Mouse (Mus musculus): ENCODE results near the gene Osbpl11. TPM values are rescaled to one million over a fixed set of nuclear protein-coding genes. Genes with fewer than 3 reads are reported as not detected.
"Not testable (repeated sequence)": the region's sequence is repeated elsewhere in the genome, so short reads cannot be mapped to it uniquely, and the experiment has no call there.

The Osbpl11 gene
- total and polyA plus RNA-seq, 2 experiments from 2014 or later = 10.4 to 20.3 TPM

- Histone ChIP-seq H3K27me3 (ENCODE audit: control insufficient read depth, insufficient read depth, low read length) (no peaks in the 10 kb centered on the region), H3K9me3 (replicated peaks; ENCODE audit: control insufficient read depth, low read length) (no peaks in the 10 kb centered on the region), H3K4me2 (ENCODE audit: low read depth, low read length) (no peak overlapping the region), H3K9ac (replicated peaks; ENCODE audit: low read depth, low read length) (no peak overlapping the region), H3K4me1 (ENCODE audit: control insufficient read depth, insufficient read depth) (no peaks in the 10 kb centered on the region), H3K27ac (ENCODE audit: low read depth) (no peak overlapping the region), H3K36me3 (replicated peaks; ENCODE audit: control insufficient read depth, insufficient read depth, low read length) (no peaks in the 10 kb centered on the region), H3K4me3 (ENCODE audit: low read depth, low read length) (no peak overlapping the region)
- 84% methylated on average over 4 of the region's 4 CpGs for WGBS
- DNase-seq (ENCODE audit: low spot score) (no peak), ATAC-seq (ENCODE audit: insufficient read depth, low read depth) (no peak)
- no peak for TF ChIP-seq CTCF (IDR thresholded peaks at IDR 0.05; ENCODE audit: low read depth)
- no peak for TF ChIP-seq EP300 (IDR thresholded peaks at IDR 0.05; ENCODE audit: low read depth)
These were observed 36.7 kb upstream of the Osbpl11 start for GRCm38 (mm10) chr16:33148135-33148534.

- WGBS = 70% methylated on average over 9 of the region's 9 CpGs
- not testable (repeated sequence) for H3K36me3 ChIP-seq (replicated peaks; ENCODE audit: control insufficient read depth, insufficient read depth, low read length)
These were observed 34.0 kb upstream of the Osbpl11 start for GRCm38 (mm10) chr16:33150875-33151274.

DNA sequence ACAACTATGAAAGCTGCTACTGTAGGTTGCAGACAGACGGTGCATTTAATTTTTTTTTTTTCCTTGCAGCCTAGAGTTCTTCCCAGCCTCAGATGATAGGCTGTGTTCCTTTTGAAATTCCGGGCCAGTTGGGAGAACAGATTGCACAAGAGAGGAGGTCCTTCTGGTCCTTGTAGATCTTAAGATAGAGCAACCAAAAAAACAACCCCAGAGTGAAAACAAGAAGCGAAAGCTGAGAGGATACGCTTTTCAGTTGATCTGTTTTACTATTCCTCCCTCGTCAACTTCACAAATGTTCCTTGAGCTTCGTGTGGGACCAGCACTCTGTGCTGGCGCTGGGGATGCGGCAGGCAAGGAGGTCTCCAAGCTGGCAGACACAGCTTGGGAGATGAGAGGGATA lies 33.3 kb upstream of the Osbpl11 start:
- H3K27me3 ChIP-seq (ENCODE audit: control insufficient read depth, insufficient read depth, low read length) = no peaks in the 10 kb centered on the region
- WGBS = 67% methylated on average over 8 of the region's 8 CpGs
- H3K9ac ChIP-seq (replicated peaks; ENCODE audit: low read depth, low read length) = no peak overlapping the region
- ATAC-seq (ENCODE audit: insufficient read depth, low read depth) (no peak), DNase-seq (ENCODE audit: low spot score) (no peak)
- no peaks in the 10 kb centered on the region for H3K9me3 ChIP-seq (replicated peaks; ENCODE audit: control insufficient read depth, low read length)
- H3K4me1 ChIP-seq (ENCODE audit: control insufficient read depth, insufficient read depth) = no peaks in the 10 kb centered on the region
- H3K36me3 ChIP-seq (replicated peaks; ENCODE audit: control insufficient read depth, insufficient read depth, low read length) = no peaks in the 10 kb centered on the region
- TF ChIP-seq CTCF (IDR thresholded peaks at IDR 0.05; ENCODE audit: low read depth) (no peak), EP300 (IDR thresholded peaks at IDR 0.05; ENCODE audit: low read depth) (no peak)
- no peak overlapping the region for H3K27ac ChIP-seq (ENCODE audit: low read depth)
- no peak overlapping the region for H3K4me3 ChIP-seq (ENCODE audit: low read depth, low read length)
- H3K4me2 ChIP-seq (ENCODE audit: low read depth, low read length) = no peak overlapping the region

More at GRCm38 (mm10) chr16:33150875-33151274, 34.0 kb upstream of the Osbpl11 start:
- not testable (repeated sequence) for H3K27ac ChIP-seq (ENCODE audit: low read depth); H3K9me3 ChIP-seq (replicated peaks; ENCODE audit: control insufficient read depth, low read length); H3K4me2 ChIP-seq (ENCODE audit: low read depth, low read length); H3K4me1 ChIP-seq (ENCODE audit: control insufficient read depth, insufficient read depth); H3K4me3 ChIP-seq (ENCODE audit: low read depth, low read length); H3K27me3 ChIP-seq (ENCODE audit: control insufficient read depth, insufficient read depth, low read length); H3K9ac ChIP-seq (replicated peaks; ENCODE audit: low read depth, low read length); ATAC-seq (ENCODE audit: insufficient read depth, low read depth); DNase-seq (ENCODE audit: low spot score)

DNA sequence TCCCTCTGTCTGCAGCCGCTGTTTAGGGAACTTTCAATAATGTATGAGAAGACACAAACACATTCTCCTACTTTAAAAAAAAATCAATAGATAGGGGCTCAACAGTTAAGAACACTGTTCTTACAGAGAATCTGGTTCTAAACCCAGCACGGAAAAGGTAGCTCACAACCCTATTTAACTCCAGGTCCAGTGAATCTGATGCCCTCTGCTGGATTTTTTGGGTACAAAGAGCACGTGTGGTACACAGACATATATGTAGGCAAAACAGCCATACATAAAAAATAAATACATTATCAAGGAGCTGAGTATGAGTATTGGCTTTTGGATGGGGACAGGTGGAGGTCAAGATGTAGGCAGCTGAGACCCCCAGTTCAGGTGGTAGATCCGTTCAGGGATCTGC lies 29.9 kb upstream of the Osbpl11 start:
- WGBS = 42% methylated on average over 4 of the region's 4 CpGs
- no peak overlapping the region for H3K4me2 ChIP-seq (ENCODE audit: low read depth, low read length)
- no peaks in the 10 kb centered on the region for H3K27me3 ChIP-seq (ENCODE audit: control insufficient read depth, insufficient read depth, low read length)
- H3K9ac ChIP-seq (replicated peaks; ENCODE audit: low read depth, low read length) = no peak overlapping the region
- TF ChIP-seq CTCF (IDR thresholded peaks at IDR 0.05; ENCODE audit: low read depth) (peak; percentile 59), EP300 (IDR thresholded peaks at IDR 0.05; ENCODE audit: low read depth) (no peak)
- no peaks in the 10 kb centered on the region for H3K36me3 ChIP-seq (replicated peaks; ENCODE audit: control insufficient read depth, insufficient read depth, low read length)
- DNase-seq (ENCODE audit: low spot score) (peak; percentile 30), ATAC-seq (ENCODE audit: insufficient read depth, low read depth) (no peak)
- H3K4me1 ChIP-seq (ENCODE audit: control insufficient read depth, insufficient read depth) = no peaks in the 10 kb centered on the region
- H3K27ac ChIP-seq (ENCODE audit: low read depth) = no peak overlapping the region
- no peak overlapping the region for H3K4me3 ChIP-seq (ENCODE audit: low read depth, low read length)
- no peaks in the 10 kb centered on the region for H3K9me3 ChIP-seq (replicated peaks; ENCODE audit: control insufficient read depth, low read length)

DNA sequence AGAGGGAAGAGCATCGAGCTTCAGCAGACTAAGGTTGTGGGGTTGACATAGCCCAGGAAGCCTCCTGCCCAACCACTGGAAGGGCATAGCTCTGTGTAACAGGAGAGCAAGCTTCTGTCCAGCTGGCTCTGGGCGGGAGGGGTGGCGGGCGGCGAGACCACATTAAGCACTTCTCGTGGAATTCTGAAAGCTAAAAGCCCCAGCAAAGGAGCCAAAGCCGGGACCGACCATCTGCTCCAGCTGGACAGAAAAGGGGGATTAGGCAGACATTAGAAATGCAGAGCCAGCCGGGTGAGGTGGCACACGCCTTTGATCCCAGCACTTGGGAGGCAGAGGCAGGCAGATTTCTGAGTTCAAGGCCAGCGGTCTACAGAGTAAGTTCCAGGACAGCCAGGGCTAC lies 26.9 kb upstream of the Osbpl11 start:
- Histone ChIP-seq H3K27ac (ENCODE audit: low read depth) (no peak overlapping the region), H3K9ac (replicated peaks; ENCODE audit: low read depth, low read length) (no peak overlapping the region), H3K4me2 (ENCODE audit: low read depth, low read length) (no peak overlapping the region), H3K4me1 (ENCODE audit: control insufficient read depth, insufficient read depth) (no peaks in the 10 kb centered on the region), H3K4me3 (ENCODE audit: low read depth, low read length) (no peak overlapping the region), H3K36me3 (replicated peaks; ENCODE audit: control insufficient read depth, insufficient read depth, low read length) (no peaks in the 10 kb centered on the region), H3K9me3 (replicated peaks; ENCODE audit: control insufficient read depth, low read length) (0 out of 2 replicates have a peak, but pooled peaks cover 2% of the 10 kb centered on the region), H3K27me3 (ENCODE audit: control insufficient read depth, insufficient read depth, low read length) (no peaks in the 10 kb centered on the region)
- WGBS = 93% methylated on average over 11 of the region's 11 CpGs
- TF ChIP-seq EP300 (IDR thresholded peaks at IDR 0.05; ENCODE audit: low read depth) (no peak), CTCF (IDR thresholded peaks at IDR 0.05; ENCODE audit: low read depth) (no peak)
- ATAC-seq (ENCODE audit: insufficient read depth, low read depth) = no peak
- DNase-seq (ENCODE audit: low spot score) = no peak

DNA sequence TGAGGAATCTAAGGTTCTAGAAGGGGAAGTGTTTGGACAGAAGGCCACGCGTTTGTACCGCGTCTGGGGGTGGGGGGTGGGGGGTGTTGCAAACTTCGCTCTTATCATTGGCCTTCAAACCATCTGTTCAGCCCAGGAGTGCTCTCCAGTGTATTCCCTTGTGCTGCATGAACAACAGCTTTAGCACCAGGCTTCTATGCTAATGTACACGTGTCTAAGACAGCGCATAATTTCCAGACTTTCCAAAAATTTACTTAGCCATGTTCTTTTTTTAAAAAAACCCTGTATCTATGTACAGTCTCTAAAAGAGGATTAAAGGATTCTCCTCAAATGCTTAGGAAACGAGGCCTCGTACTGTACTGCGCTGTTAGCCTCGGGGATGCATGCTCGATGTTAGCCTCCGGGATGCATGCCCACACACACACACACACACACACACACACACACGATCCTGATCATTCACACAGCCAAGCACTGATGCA lies 26.2 kb upstream of the Osbpl11 start:
- TF ChIP-seq EP300 (IDR thresholded peaks at IDR 0.05; ENCODE audit: low read depth) (no peak), CTCF (IDR thresholded peaks at IDR 0.05; ENCODE audit: low read depth) (no peak)
- 82% methylated on average over 14 of the region's 14 CpGs for WGBS
- ATAC-seq (ENCODE audit: insufficient read depth, low read depth) = no peak
- H3K4me3 ChIP-seq (ENCODE audit: low read depth, low read length) = no peak overlapping the region
- no peak overlapping the region for H3K27ac ChIP-seq (ENCODE audit: low read depth)
- H3K4me2 ChIP-seq (ENCODE audit: low read depth, low read length) = no peak overlapping the region
- H3K4me1 ChIP-seq (ENCODE audit: control insufficient read depth, insufficient read depth) = 0 out of 2 replicates have a peak, but pooled peaks cover 3% of the 10 kb centered on the region
- H3K9ac ChIP-seq (replicated peaks; ENCODE audit: low read depth, low read length) = no peak overlapping the region
- no peaks in the 10 kb centered on the region for H3K27me3 ChIP-seq (ENCODE audit: control insufficient read depth, insufficient read depth, low read length)
- no peak for DNase-seq (ENCODE audit: low spot score)
- 0 out of 2 replicates have a peak, but pooled peaks cover 2% of the 10 kb centered on the region for H3K9me3 ChIP-seq (replicated peaks; ENCODE audit: control insufficient read depth, low read length)
- H3K36me3 ChIP-seq (replicated peaks; ENCODE audit: control insufficient read depth, insufficient read depth, low read length) = no peaks in the 10 kb centered on the region
